Mouse (Mus musculus): ENCODE data around the gene Gm20388. TPM values are rescaled to one million over a fixed set of nuclear protein-coding genes. Genes with fewer than 3 reads are reported as not detected.

Gm20388 gene
- polyA plus RNA-seq, 1 experiment from 2014 or later: 5.3 TPM

GRCm38 (mm10) chr8:121926266-121926665 is 2015.6 kb downstream of the Gm20388 start:
- Histone ChIP-seq H3K4me1 (replicated peaks; ENCODE audit: control insufficient read depth, insufficient read depth, low read length) (no peaks in the 10 kb centered on the region), H3K4me2 (no peak overlapping the region), H3K27ac (ENCODE audit: low read depth, low read length) (no peak overlapping the region), H3K4me3 (ENCODE audit: low read depth, low read length) (no peak overlapping the region), H3K9me3 (ENCODE audit: control insufficient read depth, low read length) (no peaks in the 10 kb centered on the region), H3K36me3 (ENCODE audit: control insufficient read depth, insufficient read depth, low read length) (no peaks in the 10 kb centered on the region), H3K9ac (ENCODE audit: low read depth, low read length) (no peak overlapping the region), H3K27me3 (replicated peaks; ENCODE audit: control insufficient read depth, insufficient read depth, low read length) (no peaks in the 10 kb centered on the region; the same call in 1 of the 2 replicates)
- no peak for DNase-seq (ENCODE audit: low spot score)
- ATAC-seq (replicated peaks; ENCODE audit: low FRiP score): no peak
- 61% methylated on average over 8 of the region's 8 CpGs for WGBS

- DNase-seq (ENCODE audit: low spot score): no peak
- Histone ChIP-seq H3K4me2 (no peak overlapping the region), H3K9ac (ENCODE audit: low read depth, low read length) (no peak overlapping the region), H3K36me3 (ENCODE audit: control insufficient read depth, insufficient read depth, low read length) (no peaks in the 10 kb centered on the region), H3K27me3 (replicated peaks; ENCODE audit: control insufficient read depth, insufficient read depth, low read length) (no peaks in the 10 kb centered on the region; the same call in 1 of the 2 replicates), H3K4me1 (replicated peaks; ENCODE audit: control insufficient read depth, insufficient read depth, low read length) (no peaks in the 10 kb centered on the region), H3K9me3 (ENCODE audit: control insufficient read depth, low read length) (no peaks in the 10 kb centered on the region), H3K4me3 (ENCODE audit: low read depth, low read length) (no peak overlapping the region), H3K27ac (ENCODE audit: low read depth, low read length) (no peak overlapping the region)
- WGBS: 36% methylated on average over 8 of the region's 8 CpGs
- ATAC-seq (replicated peaks; ENCODE audit: low FRiP score): peak; percentile 57; the same call in 1 of the 2 replicates
These were observed 2016.7 kb downstream of the Gm20388 start for GRCm38 (mm10) chr8:121927316-121927715.

GRCm38 (mm10) chr8:121930047-121930446 is 2019.4 kb downstream of the Gm20388 start:
- H3K9ac ChIP-seq (ENCODE audit: low read depth, low read length): no peak overlapping the region
- H3K27me3 ChIP-seq (replicated peaks; ENCODE audit: control insufficient read depth, insufficient read depth, low read length): no peaks in the 10 kb centered on the region; the same call in 1 of the 2 replicates
- no peak overlapping the region for H3K4me2 ChIP-seq
- ATAC-seq (replicated peaks; ENCODE audit: low FRiP score): no peak
- H3K27ac ChIP-seq (ENCODE audit: low read depth, low read length): no peak overlapping the region
- H3K9me3 ChIP-seq (ENCODE audit: control insufficient read depth, low read length): no peaks in the 10 kb centered on the region
- H3K36me3 ChIP-seq (ENCODE audit: control insufficient read depth, insufficient read depth, low read length): no peaks in the 10 kb centered on the region
- H3K4me1 ChIP-seq (replicated peaks; ENCODE audit: control insufficient read depth, insufficient read depth, low read length): no peaks in the 10 kb centered on the region
- WGBS: 59% methylated on average over 4 of the region's 4 CpGs
- DNase-seq (ENCODE audit: low spot score): no peak
- H3K4me3 ChIP-seq (ENCODE audit: low read depth, low read length): no peak overlapping the region

- H3K9me3 ChIP-seq (ENCODE audit: control insufficient read depth, low read length): no peaks in the 10 kb centered on the region
- no peak for DNase-seq (ENCODE audit: low spot score)
- no peak overlapping the region for H3K9ac ChIP-seq (ENCODE audit: low read depth, low read length)
- no peaks in the 10 kb centered on the region; the same call in 1 of the 2 replicates for H3K27me3 ChIP-seq (replicated peaks; ENCODE audit: control insufficient read depth, insufficient read depth, low read length)
- no peak overlapping the region for H3K4me2 ChIP-seq
- H3K36me3 ChIP-seq (ENCODE audit: control insufficient read depth, insufficient read depth, low read length): no peaks in the 10 kb centered on the region
- H3K27ac ChIP-seq (ENCODE audit: low read depth, low read length): no peak overlapping the region
- 70% methylated on average over 7 of the region's 7 CpGs for WGBS
- no peak overlapping the region for H3K4me3 ChIP-seq (ENCODE audit: low read depth, low read length)
- no peaks in the 10 kb centered on the region for H3K4me1 ChIP-seq (replicated peaks; ENCODE audit: control insufficient read depth, insufficient read depth, low read length)
- no peak for ATAC-seq (replicated peaks; ENCODE audit: low FRiP score)
These were observed 2020.9 kb downstream of the Gm20388 start for GRCm38 (mm10) chr8:121931571-121931970.

- no peak for ATAC-seq (replicated peaks; ENCODE audit: low FRiP score)
- 78% methylated on average over 12 of the region's 12 CpGs for WGBS
These were observed 2021.5 kb downstream of the Gm20388 start for GRCm38 (mm10) chr8:121932026-121932667.

GRCm38 (mm10) chr8:121932668-121933520 is 2022.3 kb downstream of the Gm20388 start:
- no peak overlapping the region for H3K27ac ChIP-seq (ENCODE audit: low read depth, low read length)
- H3K9ac ChIP-seq (ENCODE audit: low read depth, low read length): no peak overlapping the region
- no peak for DNase-seq (ENCODE audit: low spot score)
- no peak for ATAC-seq (replicated peaks; ENCODE audit: low FRiP score)
- no peaks in the 10 kb centered on the region for H3K9me3 ChIP-seq (ENCODE audit: control insufficient read depth, low read length)
- no peaks in the 10 kb centered on the region for H3K36me3 ChIP-seq (ENCODE audit: control insufficient read depth, insufficient read depth, low read length)
- no peak overlapping the region for H3K4me3 ChIP-seq (ENCODE audit: low read depth, low read length)
- no peak overlapping the region for H3K4me2 ChIP-seq
- no peaks in the 10 kb centered on the region; the same call in 1 of the 2 replicates for H3K27me3 ChIP-seq (replicated peaks; ENCODE audit: control insufficient read depth, insufficient read depth, low read length)
- WGBS: 79% methylated on average over 14 of the region's 14 CpGs
- H3K4me1 ChIP-seq (replicated peaks; ENCODE audit: control insufficient read depth, insufficient read depth, low read length): no peaks in the 10 kb centered on the region

More at GRCm38 (mm10) chr8:121932026-121932667, 2021.5 kb downstream of the Gm20388 start:
- no peaks in the 10 kb centered on the region; the same call in 1 of the 2 replicates for H3K27me3 ChIP-seq (replicated peaks; ENCODE audit: control insufficient read depth, insufficient read depth, low read length)
- no peaks in the 10 kb centered on the region for H3K36me3 ChIP-seq (ENCODE audit: control insufficient read depth, insufficient read depth, low read length)
- H3K4me2 ChIP-seq: no peak overlapping the region
- H3K4me3 ChIP-seq (ENCODE audit: low read depth, low read length): no peak overlapping the region
- H3K9me3 ChIP-seq (ENCODE audit: control insufficient read depth, low read length): no peaks in the 10 kb centered on the region
- no peak for DNase-seq (ENCODE audit: low spot score)
- no peak overlapping the region for H3K9ac ChIP-seq (ENCODE audit: low read depth, low read length)
- no peak overlapping the region for H3K27ac ChIP-seq (ENCODE audit: low read depth, low read length)
- no peaks in the 10 kb centered on the region for H3K4me1 ChIP-seq (replicated peaks; ENCODE audit: control insufficient read depth, insufficient read depth, low read length)

- H3K27ac ChIP-seq (ENCODE audit: low read depth, low read length): no peak overlapping the region
- no peak overlapping the region for H3K4me2 ChIP-seq
- H3K27me3 ChIP-seq (replicated peaks; ENCODE audit: control insufficient read depth, insufficient read depth, low read length): no peaks in the 10 kb centered on the region; the same call in 1 of the 2 replicates
- H3K4me1 ChIP-seq (replicated peaks; ENCODE audit: control insufficient read depth, insufficient read depth, low read length): no peaks in the 10 kb centered on the region
- H3K9ac ChIP-seq (ENCODE audit: low read depth, low read length): no peak overlapping the region
- 31% methylated on average over 4 of the region's 4 CpGs for WGBS
- no peak overlapping the region for H3K4me3 ChIP-seq (ENCODE audit: low read depth, low read length)
- H3K36me3 ChIP-seq (ENCODE audit: control insufficient read depth, insufficient read depth, low read length): no peaks in the 10 kb centered on the region
- no peaks in the 10 kb centered on the region for H3K9me3 ChIP-seq (ENCODE audit: control insufficient read depth, low read length)
- DNase-seq (ENCODE audit: low spot score) (no peak), ATAC-seq (replicated peaks; ENCODE audit: low FRiP score) (no peak)
These were observed 2023.9 kb downstream of the Gm20388 start for GRCm38 (mm10) chr8:121934506-121934905.

- Histone ChIP-seq H3K27me3 (replicated peaks; ENCODE audit: control insufficient read depth, insufficient read depth, low read length) (no peaks in the 10 kb centered on the region; the same call in 1 of the 2 replicates), H3K36me3 (ENCODE audit: control insufficient read depth, insufficient read depth, low read length) (no peaks in the 10 kb centered on the region), H3K4me3 (ENCODE audit: low read depth, low read length) (no peak overlapping the region), H3K9me3 (ENCODE audit: control insufficient read depth, low read length) (no peaks in the 10 kb centered on the region), H3K9ac (ENCODE audit: low read depth, low read length) (no peak overlapping the region), H3K4me2 (no peak overlapping the region), H3K4me1 (replicated peaks; ENCODE audit: control insufficient read depth, insufficient read depth, low read length) (no peaks in the 10 kb centered on the region), H3K27ac (ENCODE audit: low read depth, low read length) (no peak overlapping the region)
- no peak for DNase-seq (ENCODE audit: low spot score)
- no peak for ATAC-seq (replicated peaks; ENCODE audit: low FRiP score)
These were observed 2024.3 kb downstream of the Gm20388 start for GRCm38 (mm10) chr8:121934923-121935322.
